Mouse (Mus musculus): ENCODE measurements around the gene F3. TPM values are rescaled to one million over a fixed set of nuclear protein-coding genes. Genes with fewer than 3 reads are reported as not detected.

The F3 gene
- total RNA-seq, 1 experiment: 57.8 TPM

GRCm38 (mm10) chr3:121755152-121755551 is 31.8 kb downstream of the F3 start:
- TF ChIP-seq ZC3H11A (IDR thresholded peaks at IDR 0.05; ENCODE audit: borderline replicate concordance, low read depth, low read length) (no peak), MAFK (IDR thresholded peaks at IDR 0.05; ENCODE audit: insufficient read depth, low read depth, low read length) (no peak), CHD2 (IDR thresholded peaks at IDR 0.05; ENCODE audit: low read depth, low read length) (no peak), HCFC1 (IDR thresholded peaks at IDR 0.05; ENCODE audit: borderline replicate concordance, insufficient read depth, low read length) (no peak)
- no peak for DNase-seq (ENCODE audit: low read depth, low spot score)
- in situ Hi-C loops (cut with MboI; ENCODE audit: low sequenced_read_pairs in 2 of 2, unreplicated experiment in 2 of 2): no loop called here
- Histone ChIP-seq H3K9me3 (ENCODE audit: control insufficient read depth, insufficient read depth, low read depth, low read length) (no peaks in the 10 kb centered on the region), H3K27ac (ENCODE audit: insufficient read depth, low read depth, low read length, poor library complexity, severe bottlenecking) (no peak overlapping the region), H3K4me1 (ENCODE audit: control insufficient read depth in 2 of 2, insufficient read depth in 2 of 2, low read length in 2 of 2, poor library complexity in 1 of 2) (no peaks in the 10 kb centered on the region), H3K9ac (ENCODE audit: insufficient read depth, low read depth, low read length, poor library complexity, severe bottlenecking) (no peak overlapping the region), H3K36me3 (ENCODE audit: control insufficient read depth, insufficient read depth, low read length, poor library complexity, severe bottlenecking) (no peaks in the 10 kb centered on the region), H3K4me3 (ENCODE audit: insufficient read depth in 1 of 2, low read depth in 1 of 2, low read length in 2 of 2, poor library complexity in 1 of 2, severe bottlenecking in 1 of 2) (no peak overlapping the region)

GRCm38 (mm10) chr3:121758373-121758772 is 35.0 kb downstream of the F3 start:
- no peak overlapping the region for H3K4me3 ChIP-seq (ENCODE audit: insufficient read depth in 1 of 2, low read depth in 1 of 2, low read length in 2 of 2, poor library complexity in 1 of 2, severe bottlenecking in 1 of 2)
- no peak overlapping the region for H3K9ac ChIP-seq (ENCODE audit: insufficient read depth, low read depth, low read length, poor library complexity, severe bottlenecking)
- no peaks in the 10 kb centered on the region for H3K36me3 ChIP-seq (ENCODE audit: control insufficient read depth, insufficient read depth, low read length, poor library complexity, severe bottlenecking)
- no peaks in the 10 kb centered on the region for H3K9me3 ChIP-seq (ENCODE audit: control insufficient read depth, insufficient read depth, low read depth, low read length)
- DNase-seq (ENCODE audit: low read depth, low spot score): no peak
- TF ChIP-seq ZNF384 (IDR thresholded peaks at IDR 0.05; ENCODE audit: low read depth, low read length) (no peak), ZC3H11A (IDR thresholded peaks at IDR 0.05; ENCODE audit: borderline replicate concordance, low read depth, low read length) (no peak), HCFC1 (IDR thresholded peaks at IDR 0.05; ENCODE audit: borderline replicate concordance, insufficient read depth, low read length) (no peak), MAFK (IDR thresholded peaks at IDR 0.05; ENCODE audit: insufficient read depth, low read depth, low read length) (no peak), CHD2 (IDR thresholded peaks at IDR 0.05; ENCODE audit: low read depth, low read length) (no peak)
- H3K4me1 ChIP-seq (ENCODE audit: control insufficient read depth in 2 of 2, insufficient read depth in 2 of 2, low read length in 2 of 2, poor library complexity in 1 of 2): no peaks in the 10 kb centered on the region
- in situ Hi-C loops (cut with MboI; ENCODE audit: low sequenced_read_pairs in 2 of 2, unreplicated experiment in 2 of 2): no loop called here
- no peak overlapping the region for H3K27ac ChIP-seq (ENCODE audit: insufficient read depth, low read depth, low read length, poor library complexity, severe bottlenecking)

DNA sequence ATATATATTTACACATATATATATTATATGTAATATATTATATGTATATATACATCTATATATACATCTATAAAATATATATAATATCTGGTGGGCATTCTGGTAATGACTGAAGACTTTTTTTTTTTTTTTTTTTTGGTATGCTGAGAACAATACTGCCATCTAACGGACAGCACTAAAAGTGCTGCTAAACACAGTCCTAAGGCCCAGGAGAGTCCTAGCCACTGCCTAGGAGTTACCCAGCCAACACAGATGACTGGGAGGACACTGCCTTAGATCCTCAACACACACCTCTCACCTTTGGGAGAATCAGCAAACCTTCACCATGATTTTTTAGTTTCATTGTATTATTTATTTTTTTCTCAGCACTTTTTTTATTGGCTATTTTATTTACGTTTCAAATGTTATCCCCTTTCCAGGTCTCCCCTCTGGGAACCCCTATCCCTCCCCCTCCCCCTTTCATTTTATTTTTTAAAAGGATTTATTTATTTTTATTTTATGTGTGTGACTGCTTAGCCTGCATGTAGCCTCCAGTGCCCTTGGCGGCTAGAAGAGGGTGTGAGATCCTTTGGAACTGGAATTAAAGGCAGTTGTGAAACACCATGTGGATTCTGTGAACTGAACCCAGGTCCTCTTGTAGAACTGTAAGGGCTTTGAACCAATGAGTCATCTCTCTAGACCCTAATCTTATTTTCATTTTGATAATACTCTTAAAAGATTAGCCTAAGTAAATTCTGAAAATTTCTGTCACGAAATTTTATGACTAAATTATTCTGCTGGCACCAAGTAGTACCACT is 38.9 kb downstream of the F3 start:
- Histone ChIP-seq H3K9me3 (ENCODE audit: control insufficient read depth, insufficient read depth, low read depth, low read length) (no peaks in the 10 kb centered on the region), H3K4me3 (ENCODE audit: insufficient read depth in 1 of 2, low read depth in 1 of 2, low read length in 2 of 2, poor library complexity in 1 of 2, severe bottlenecking in 1 of 2) (no peak overlapping the region), H3K36me3 (ENCODE audit: control insufficient read depth, insufficient read depth, low read length, poor library complexity, severe bottlenecking) (peaks cover 5% of the 10 kb centered on the region), H3K9ac (ENCODE audit: insufficient read depth, low read depth, low read length, poor library complexity, severe bottlenecking) (no peak overlapping the region), H3K27ac (ENCODE audit: insufficient read depth, low read depth, low read length, poor library complexity, severe bottlenecking) (no peak overlapping the region), H3K4me1 (ENCODE audit: control insufficient read depth in 2 of 2, insufficient read depth in 2 of 2, low read length in 2 of 2, poor library complexity in 1 of 2) (no peaks in the 10 kb centered on the region)
- in situ Hi-C loops (cut with MboI; ENCODE audit: low sequenced_read_pairs in 2 of 2, unreplicated experiment in 2 of 2): loop anchor here in 1 of 2 experiments (10.0 kb wide), 1 partner anchor 227 kb away; the partner anchor contains the start of gene Slc44a3
- no peak for DNase-seq (ENCODE audit: low read depth, low spot score)
- TF ChIP-seq ZC3H11A (IDR thresholded peaks at IDR 0.05; ENCODE audit: borderline replicate concordance, low read depth, low read length) (peak; percentile 60; the same call in 1 of the 2 replicates), ZNF384 (IDR thresholded peaks at IDR 0.05; ENCODE audit: low read depth, low read length) (peak; percentile 97), CHD2 (IDR thresholded peaks at IDR 0.05; ENCODE audit: low read depth, low read length) (no peak)

- no peak for DNase-seq (ENCODE audit: low read depth, low spot score)
- Histone ChIP-seq H3K9ac (ENCODE audit: insufficient read depth, low read depth, low read length, poor library complexity, severe bottlenecking) (no peak overlapping the region), H3K4me3 (ENCODE audit: insufficient read depth in 1 of 2, low read depth in 1 of 2, low read length in 2 of 2, poor library complexity in 1 of 2, severe bottlenecking in 1 of 2) (no peak overlapping the region), H3K36me3 (ENCODE audit: control insufficient read depth, insufficient read depth, low read length, poor library complexity, severe bottlenecking) (peaks cover 14% of the 10 kb centered on the region), H3K4me1 (ENCODE audit: control insufficient read depth in 2 of 2, insufficient read depth in 2 of 2, low read length in 2 of 2, poor library complexity in 1 of 2) (no peaks in the 10 kb centered on the region), H3K27ac (ENCODE audit: insufficient read depth, low read depth, low read length, poor library complexity, severe bottlenecking) (no peak overlapping the region), H3K9me3 (ENCODE audit: control insufficient read depth, insufficient read depth, low read depth, low read length) (no peaks in the 10 kb centered on the region)
- in situ Hi-C loops (cut with MboI; ENCODE audit: low sequenced_read_pairs in 2 of 2, unreplicated experiment in 2 of 2): loop anchor here in 1 of 2 experiments (10.0 kb wide), 1 partner anchor 231 kb away; the partner anchor contains the start of gene Slc44a3
- TF ChIP-seq MAFK (IDR thresholded peaks at IDR 0.05; ENCODE audit: insufficient read depth, low read depth, low read length): no peak
- TF ChIP-seq ZNF384 (IDR thresholded peaks at IDR 0.05; ENCODE audit: low read depth, low read length): no peak
- no peak for TF ChIP-seq CHD2 (IDR thresholded peaks at IDR 0.05; ENCODE audit: low read depth, low read length)
- no peak for TF ChIP-seq HCFC1 (IDR thresholded peaks at IDR 0.05; ENCODE audit: borderline replicate concordance, insufficient read depth, low read length)
- no peak for TF ChIP-seq ZC3H11A (IDR thresholded peaks at IDR 0.05; ENCODE audit: borderline replicate concordance, low read depth, low read length)
These were observed 42.7 kb downstream of the F3 start for GRCm38 (mm10) chr3:121766048-121766447.
